In the genomic region with DNA sequence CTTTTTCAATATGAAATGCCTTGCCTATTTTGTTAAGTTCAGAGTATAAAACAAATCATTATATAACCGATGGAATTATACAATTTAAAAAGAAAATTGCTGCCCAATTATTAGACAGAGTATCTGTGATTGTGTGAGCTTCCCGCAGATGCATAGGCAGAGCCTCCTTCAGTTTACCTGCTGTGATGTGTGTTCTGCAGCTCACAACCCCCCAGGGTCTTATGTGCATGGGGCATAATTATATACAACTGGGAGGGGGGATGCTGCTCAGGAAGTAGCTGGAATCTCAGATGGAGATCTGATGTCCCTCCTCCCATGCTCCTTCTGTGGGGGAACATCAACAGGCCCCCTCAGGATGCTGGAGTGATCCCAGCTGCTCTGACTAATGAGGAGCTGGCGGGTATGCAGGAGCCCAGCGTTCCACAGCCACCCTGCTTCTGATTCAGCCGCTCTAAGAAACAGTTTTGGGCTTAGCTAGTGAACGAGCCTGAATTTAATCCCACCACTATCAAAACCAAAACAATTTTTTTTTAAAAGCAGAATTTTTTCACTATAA, we compare ENCODE assay signal across 10 mouse cellular contexts. TPM values are rescaled to one million over a fixed set of nuclear protein-coding genes. Genes with fewer than 3 reads are reported as not detected.
DNase-seq lines count a peak whose midpoint lies in the region; ATAC-seq and TF ChIP-seq lines count a peak whose summit lies in the region.
"Had no signal": no experiment of that assay in that cellular context is flagged by ENCODE, and none has a peak within 500 bp of the region (broad histone marks: within the 10 kb centered on the region; RNA-seq: fewer than 3 reads in every experiment).

No protein-coding gene starts in this region.

- TF ChIP-seq POLR2A in olfactory bulb, adult 2 months (IDR thresholded peaks at IDR 0.05; ENCODE audit: insufficient read depth, low read depth, low read length): no peak

- 0 out of 2 replicates have a peak, but pooled peaks cover 3% of the 10 kb centered on the region for H3K36me3 ChIP-seq in lung, embryonic 14.5 days (ENCODE audit: insufficient read depth)

- H3K4me3 ChIP-seq in lung, embryonic 14.5 days (ENCODE audit: low read depth, low read length): no peak overlapping the region
- no peak overlapping the region for H3K4me3 ChIP-seq in layer of hippocampus, adult 2 months
- no peak overlapping the region for H3K4me3 ChIP-seq in olfactory bulb, adult 2 months (ENCODE audit: insufficient read depth, low read depth, low read length)

- no peaks in the 10 kb centered on the region for H3K27me3 ChIP-seq in lung, embryonic 14.5 days (ENCODE audit: insufficient read depth, low read length)

- H3K4me1 ChIP-seq in lung, embryonic 14.5 days (ENCODE audit: insufficient read depth): no peaks in the 10 kb centered on the region; the same call in 1 of the 2 replicates
- H3K4me1 ChIP-seq in olfactory bulb, adult 2 months (ENCODE audit: control insufficient read depth, insufficient read depth, low read length): peaks cover 6% of the 10 kb centered on the region

- no peak overlapping the region for H3K4me2 ChIP-seq in lung, embryonic 14.5 days

- H3K9ac ChIP-seq in lung, embryonic 14.5 days: no peak overlapping the region

- peak; percentile 86 for ATAC-seq in lung, embryonic 14.5 days (ENCODE audit: insufficient read depth)

- H3K27ac ChIP-seq in lung, embryonic 14.5 days (ENCODE audit: low read depth): peak overlapping the region; percentile 30; the same call in 1 of the 2 replicates
- H3K27ac ChIP-seq in layer of hippocampus, adult 2 months: peak overlapping the region; percentile 91
- peak overlapping the region; percentile 71 for H3K27ac ChIP-seq in olfactory bulb, adult 2 months (ENCODE audit: insufficient read depth, low read depth, low read length)
- H3K27ac ChIP-seq: macrophage had no signal

- H3K9me3 ChIP-seq in lung, embryonic 14.5 days (ENCODE audit: low read depth, low read length): no peaks in the 10 kb centered on the region

- intact Hi-C loops in heart, postnatal 10 days (cut with DNase I): no loop called here

- peak; percentile 29 to 31 for DNase-seq in cerebellum, postnatal 10 days
- no peak for DNase-seq in cerebellum, adult 11 months
- DNase-seq in lung, embryonic 14.5 days: peak; percentile 69
- no peak for DNase-seq in lung, postnatal 25 days (ENCODE audit: low spot score)
- DNase-seq in layer of hippocampus, adult 2 months (ENCODE audit: low spot score in 2 of 2): peak; percentile 62 to 78
- DNase-seq in thymus, postnatal 25 days: no peak
- no peak for DNase-seq in heart, postnatal 10 days
- DNase-seq: cerebellum, adult 8-10 months had no signal

- 43% methylated on average over 6 of the region's 6 CpGs for WGBS in lung, embryonic 14.5 days
- 12% methylated on average over 6 of the region's 6 CpGs for WGBS in olfactory bulb, adult 2 months

- no peak for TF ChIP-seq CTCF in lung, embryonic 14.5 days (IDR thresholded peaks at IDR 0.05; ENCODE audit: low read depth)
- no peak for TF ChIP-seq CTCF in layer of hippocampus, adult 2 months (conservative IDR thresholded peaks at IDR 0.05)
- no peak for TF ChIP-seq CTCF in olfactory bulb, adult 2 months (IDR thresholded peaks at IDR 0.05; ENCODE audit: insufficient read depth, low read depth, low read length)

RNA-seq across cellular contexts. Expression of a gene that starts 19.4 kb away (rescaled TPM):
- 23.9 and 27.8 TPM in 2 replicates for polyA plus RNA-seq in lung, embryonic 14.5 days (2014; fragmentation: Nextera tagmentation; extraction: Ambion mirVana)
- 10 to 100 TPM; 23.2 to 26.8 TPM for total RNA-seq in layer of hippocampus, adult 2 months (2021)
- polyA plus RNA-seq in olfactory bulb, adult 2 months (2012; ENCODE audit: insufficient read depth, insufficient read length, low replicate concordance, missing spikeins): not detected in 2 replicates
- 10 to 100 TPM; 26.0 to 27.9 TPM for total RNA-seq in heart, postnatal 10 days (2021)

RNA-seq across cellular contexts. Expression of a gene that starts 22.8 kb away (rescaled TPM):
- polyA plus RNA-seq in lung, embryonic 14.5 days (2014; fragmentation: Nextera tagmentation; extraction: Ambion mirVana): 32.6 and 32.9 TPM in 2 replicates
- total RNA-seq in layer of hippocampus, adult 2 months (2021): 10 to 100 TPM; 24.0 to 31.5 TPM
- polyA plus RNA-seq in olfactory bulb, adult 2 months (2012; ENCODE audit: insufficient read depth, insufficient read length, low replicate concordance, missing spikeins): not detected in 2 replicates
- total RNA-seq in heart, postnatal 10 days (2021): 1 to 10 TPM; 5.8 to 6.2 TPM

RNA-seq across cellular contexts. Expression of a gene that starts 51.3 kb away (rescaled TPM):
- 5.0 and 6.0 TPM in 2 replicates for polyA plus RNA-seq in lung, embryonic 14.5 days (2014; fragmentation: Nextera tagmentation; extraction: Ambion mirVana)
- total RNA-seq in layer of hippocampus, adult 2 months (2021): 10 to 100 TPM; 21.7 to 24.8 TPM
- not detected in 2 replicates for polyA plus RNA-seq in olfactory bulb, adult 2 months (2012; ENCODE audit: insufficient read depth, insufficient read length, low replicate concordance, missing spikeins)
- 1 to 10 TPM; 7.0 to 7.7 TPM for total RNA-seq in heart, postnatal 10 days (2021)

Comparison
In these comparisons a context has a peak if more than half of its experiments do, and no peak if none do; other contexts are left out.
1. DNase-seq: peak in cerebellum, postnatal 10 days (2 of 2), lung, embryonic 14.5 days (single experiment) and layer of hippocampus, adult 2 months (2 of 2); none in cerebellum, adult 11 months (single experiment), lung, postnatal 25 days (single experiment), thymus, postnatal 25 days (single experiment) and heart, postnatal 10 days (0 of 2).
2. H3K27ac ChIP-seq: peak in every context shown above with its lines; median percentile 91 in layer of hippocampus, adult 2 months; 71 in olfactory bulb, adult 2 months; 30 in lung, embryonic 14.5 days.